Mouse (Mus musculus) C2C12 (cell line): Measurements from ENCODE around the gene Mex3a.

ENCODE experiments used
- CTCF ChIP-seq: IDR thresholded peaks from one replicate; pipeline ENCODE4 v1.5.1; 2011; ENCODE audit not compliant: control insufficient read depth, insufficient read depth, insufficient read length
- MAX ChIP-seq: IDR thresholded peaks from one replicate; pipeline ENCODE4 v1.6.1; 2011; ENCODE audit warnings: mild to moderate bottlenecking, control low read depth

DNA sequence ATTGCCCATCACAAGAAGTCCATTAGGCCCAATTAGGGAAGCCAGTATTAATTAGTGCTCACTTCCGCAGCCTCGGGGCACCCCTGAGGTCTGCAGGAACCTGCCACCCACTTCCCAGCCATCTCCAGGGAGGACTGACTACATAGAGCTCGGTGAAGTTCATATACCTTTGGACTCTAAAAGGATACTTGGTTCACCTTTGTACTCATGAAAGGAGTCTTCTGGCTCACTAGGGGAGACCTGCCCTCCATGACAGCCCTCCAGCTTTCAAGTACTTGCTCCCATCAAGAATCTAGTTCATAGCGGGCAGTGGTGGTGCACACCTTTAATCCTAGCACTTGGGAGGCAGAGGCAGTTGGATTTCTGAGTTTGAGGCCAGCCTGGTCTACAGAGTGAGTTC is 13.8 kb upstream of the Mex3a start:
- TF ChIP-seq CTCF = no peak
- no peak for TF ChIP-seq MAX
